Mouse (Mus musculus) CH12.LX (cell line): ENCODE data around the gene Smurf2. TPM values are rescaled to one million over a fixed set of nuclear protein-coding genes. Genes with fewer than 3 reads are reported as not detected.

Experiments used
- DNase-seq: peaks from one replicate; pipeline ENCODE4 v3.0.0-alpha.2; 2013; ENCODE audit errors: extremely low read depth
- H3K27ac ChIP-seq: 2 replicates; pipeline ENCODE4 v1.5.1; 2012; ENCODE audit warnings: low read depth, mild to moderate bottlenecking, control low read depth, moderate library complexity; ENCODE audit not compliant: insufficient read depth
- H3K27me3 ChIP-seq: replicated peaks from 2 replicates; pipeline ENCODE3; 2012; ENCODE audit warnings: inconsistent platforms
- H3K36me3 ChIP-seq, 2 experiments: replicated peaks in 1 of 2; 2 replicates each; pipeline versions ENCODE3 to v1.6.1; 2012; ENCODE audit warnings: inconsistent platforms in 1 of 2, low read length in 1 of 2, mild to moderate bottlenecking in 1 of 2, mixed read lengths in 1 of 2, moderate library complexity in 1 of 2; ENCODE audit not compliant: control insufficient read depth in 1 of 2, insufficient read depth in 1 of 2
- H3K4me1 ChIP-seq, 2 experiments: 2 replicates each; pipeline ENCODE4 v1.6.1; 2012; ENCODE audit warnings: inconsistent platforms in 1 of 2, moderate library complexity in 1 of 2; ENCODE audit not compliant: insufficient read depth in 2 of 2, control insufficient read depth in 1 of 2
- H3K4me2 ChIP-seq: 2 replicates; pipeline ENCODE4 v1.6.1; 2012; ENCODE audit warnings: low read depth, mild to moderate bottlenecking, control low read depth; ENCODE audit not compliant: poor library complexity, insufficient read depth, severe bottlenecking
- H3K4me3 ChIP-seq, 3 experiments: fragments of 150-350 bp in 1 of 3; sonication (generic) in 1 of 3; replicated peaks in 1 of 3; 2 replicates each; pipeline versions ENCODE3 to v1.5.1; 2011 to 2012; ENCODE audit warnings: low read depth in 2 of 3, low read length in 2 of 3, mild to moderate bottlenecking in 2 of 3, moderate library complexity in 2 of 3, control low read depth in 1 of 3, improper control_type of control experiment in 1 of 3, inconsistent platforms in 1 of 3, mixed read lengths in 1 of 3; ENCODE audit not compliant: poor library complexity in 1 of 3
- H3K79me2 ChIP-seq: replicated peaks from 2 replicates; pipeline ENCODE4 v1.6.1; 2012; ENCODE audit warnings: mild to moderate bottlenecking, moderate library complexity; ENCODE audit not compliant: control insufficient read depth, poor library complexity, insufficient read depth, severe bottlenecking; ENCODE audit errors: extremely low read depth
- H3K9ac ChIP-seq: 2 replicates; pipeline ENCODE4 v1.6.1; 2012; ENCODE audit warnings: low read depth, mild to moderate bottlenecking, control low read depth, moderate library complexity; ENCODE audit not compliant: insufficient read depth
- H3K9me3 ChIP-seq: replicated peaks from 2 replicates; pipeline ENCODE3; 2012; ENCODE audit warnings: low read length, inconsistent platforms, mixed read lengths
- ELF1 ChIP-seq: IDR thresholded peaks from 2 replicates; pipeline ENCODE4 v1.6.1; 2014; ENCODE audit warnings: low read depth, mild to moderate bottlenecking, inconsistent platforms, low read length, improper control_type of control experiment
- ETS1 ChIP-seq: conservative IDR thresholded peaks from 2 replicates; pipeline ENCODE4 v1.6.1; 2012; ENCODE audit warnings: low read depth, mild to moderate bottlenecking, inconsistent platforms, low read length, improper control_type of control experiment, moderate library complexity
- MXI1 ChIP-seq: IDR thresholded peaks from 2 replicates; pipeline ENCODE4 v1.6.1; 2011; ENCODE audit warnings: mild to moderate bottlenecking, low read depth, low read length, improper control_type of control experiment
- NELFE ChIP-seq: IDR thresholded peaks from 2 replicates; pipeline ENCODE4 v1.6.1; 2011; ENCODE audit warnings: low read depth, low read length, improper control_type of control experiment
- PAX5 ChIP-seq: IDR thresholded peaks from 2 replicates; pipeline ENCODE4 v1.6.1; 2012; ENCODE audit warnings: low read length, inconsistent platforms, mixed read lengths
- POLR2A ChIP-seq: IDR thresholded peaks from 2 replicates; pipeline ENCODE4 v1.6.1; 2011; ENCODE audit warnings: low read depth, mild to moderate bottlenecking, improper control_type of control experiment, low read length
- RCOR1 ChIP-seq: conservative IDR thresholded peaks from 2 replicates; pipeline ENCODE4 v1.6.1; 2012; ENCODE audit warnings: low read depth, mild to moderate bottlenecking, inconsistent platforms, low read length, improper control_type of control experiment
- SIN3A ChIP-seq: IDR thresholded peaks from 2 replicates; pipeline ENCODE4 v1.6.1; 2012; ENCODE audit warnings: low read length, improper control_type of control experiment, inconsistent platforms
- TBP ChIP-seq: conservative IDR thresholded peaks from 2 replicates; pipeline ENCODE4 v1.6.1; 2011; ENCODE audit warnings: low read depth, low read length, improper control_type of control experiment
- USF1 ChIP-seq: IDR thresholded peaks from 2 replicates; pipeline ENCODE4 v1.6.1; 2014; ENCODE audit warnings: low read depth, mild to moderate bottlenecking, inconsistent platforms, low read length, improper control_type of control experiment
- ZMIZ1 ChIP-seq: IDR thresholded peaks from 2 replicates; pipeline ENCODE4 v1.6.1; 2012; ENCODE audit warnings: low read depth, mild to moderate bottlenecking, inconsistent platforms, low read length, improper control_type of control experiment
- ZNF384 ChIP-seq: IDR thresholded peaks from 2 replicates; pipeline ENCODE4 v1.6.1; 2012; ENCODE audit warnings: low read depth, low read length, improper control_type of control experiment, inconsistent platforms
- dilution Hi-C: fragments of 300-500 bp; cut with MboI; formaldehyde crosslinking; loops from 2 replicates; pipeline ENCODE4 v1.14.3; 2020; ENCODE audit warnings: low sequenced_read_pairs; ENCODE audit not compliant: extremely low pct_unique_long_range_greater_than_20kb, extremely low pct_ligation_motif_present
- in situ Hi-C: fragments of 300-500 bp; cut with MboI; formaldehyde crosslinking; loops from 3 replicates; pipeline ENCODE4 v1.14.3; 2019; ENCODE audit warnings: low sequenced_read_pairs, low pct_ligation_motif_present, low pct_unique_long_range_greater_than_20kb, mixed read lengths
- polyA plus RNA-seq: library from polyadenylated mRNA; unstranded; fragments of >175 nt; gene quantifications from 2 replicates; pipeline ENCODE4 v1.2.1, GENCODE M21; 2012; ENCODE audit warnings: low read depth; ENCODE audit not compliant: insufficient read length
- total RNA-seq, 2 experiments: library from RNA; depleted of rRNA; stranded (reverse); fragments of 300-350 nt in 1 of 2; fragments of >200 nt in 1 of 2; gene quantifications; 2 replicates each; pipeline ENCODE4 v1.2.3; 2012 to 2014

The Smurf2 gene
- total and polyA plus RNA-seq, 3 experiments = 10.8 to 13.2 (median 11.3) TPM

DNA sequence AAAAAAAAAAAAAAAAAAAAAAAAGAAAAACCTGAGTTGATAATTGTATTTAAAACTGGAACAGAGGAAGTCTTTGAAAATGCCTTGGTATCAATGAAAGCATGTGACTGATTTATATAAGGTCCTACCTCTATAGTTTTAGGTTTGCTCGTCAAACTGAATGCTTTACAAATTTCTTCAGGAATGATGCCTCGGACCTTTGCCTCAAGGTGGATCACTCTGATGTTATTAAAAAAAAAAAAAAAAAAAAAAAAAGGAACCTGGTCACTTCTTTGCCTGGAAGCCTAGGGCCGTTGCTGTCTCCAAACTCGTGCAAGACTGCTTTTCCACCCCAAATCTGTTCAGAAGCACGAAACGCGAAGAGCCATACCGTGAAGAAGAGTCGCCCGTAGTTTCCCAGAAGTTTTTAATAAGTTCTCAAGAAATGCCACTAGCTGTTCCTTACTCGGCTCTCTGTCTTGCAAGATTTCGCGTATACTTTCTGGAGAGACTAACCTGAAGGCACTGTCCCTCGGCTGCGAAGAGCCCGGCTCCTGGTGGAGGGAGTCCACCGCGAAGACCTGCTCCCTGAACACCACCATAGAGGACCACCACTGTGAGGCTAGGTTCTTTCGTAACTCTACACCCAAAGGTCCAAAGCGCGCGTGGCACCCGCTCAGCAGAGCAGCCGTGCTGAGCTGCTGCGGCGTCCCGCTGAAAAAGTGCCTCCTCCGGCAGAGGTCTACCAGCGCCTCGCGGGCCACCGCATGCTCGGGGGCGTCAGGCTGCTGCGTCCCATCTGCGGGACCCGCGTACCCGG, 141.7 kb downstream of the Smurf2 start:
- H3K27me3 ChIP-seq = no peaks in the 10 kb centered on the region
- dilution Hi-C loops = no loop called here
- no peak for TF ChIP-seq ZMIZ1
- TF ChIP-seq ZNF384 = peak; percentile 79
- TF ChIP-seq, all 38 proteins: peak for 1
- H3K79me2 ChIP-seq = peaks cover 42% of the 10 kb centered on the region
- in situ Hi-C loops = no loop called here
- peaks cover 52 to 67% of the 10 kb centered on the region in 2 experiments for H3K36me3 ChIP-seq
- peaks cover 4 to 44% of the 10 kb centered on the region in 2 experiments; a peak in 2 of 4 replicates for H3K4me1 ChIP-seq
- no peaks in the 10 kb centered on the region for H3K9me3 ChIP-seq
- H3K4me2 ChIP-seq = peak overlapping the region; percentile 10; the same call in 1 of the 2 replicates
- H3K27ac ChIP-seq = peak overlapping the region; percentile 92
- H3K9ac ChIP-seq = peak overlapping the region; percentile 89
- DNase-seq = no peak
- H3K4me3 ChIP-seq = peak overlapping the region; percentile 74 to 95 (median 76)

GRCm38 (mm10) chr11:106778132-106778531, 142.4 kb downstream of the Smurf2 start:
- Histone ChIP-seq H3K4me2 (peak overlapping the region; percentile 100; the same call in 1 of the 2 replicates), H3K9me3 (no peaks in the 10 kb centered on the region), H3K4me3 (peak overlapping the region in 2 of 3 experiments; percentile 44 to 74), H3K36me3 (peaks cover 53 to 67% of the 10 kb centered on the region in 2 experiments), H3K27me3 (no peaks in the 10 kb centered on the region), H3K4me1 (peaks cover 4 to 38% of the 10 kb centered on the region in 2 experiments; a peak in 2 of 4 replicates), H3K79me2 (peaks cover 36% of the 10 kb centered on the region), H3K9ac (peak overlapping the region; percentile 89), H3K27ac (no peak overlapping the region)
- in situ Hi-C loops = no loop called here
- no peak for DNase-seq
- dilution Hi-C loops = no loop called here
- TF ChIP-seq SIN3A (no peak), USF1 (no peak), ELF1 (no peak), RCOR1 (no peak), NELFE (no peak), PAX5 (no peak), ETS1 (no peak), TBP (no peak), POLR2A (no peak; the same call in 1 of the 2 replicates)

- Histone ChIP-seq H3K36me3 (peaks cover 51 to 67% of the 10 kb centered on the region in 2 experiments), H3K9me3 (no peaks in the 10 kb centered on the region), H3K9ac (peak overlapping the region; percentile 89), H3K4me2 (peak overlapping the region; percentile 100), H3K79me2 (peaks cover 28% of the 10 kb centered on the region), H3K27ac (no peak overlapping the region), H3K4me1 (peaks cover 4 to 30% of the 10 kb centered on the region in 2 experiments; a peak in 2 of 4 replicates)
- dilution Hi-C loops = no loop called here
- in situ Hi-C loops = no loop called here
- DNase-seq = no peak
- TF ChIP-seq ETS1 = no peak
- TF ChIP-seq MXI1 = 0 out of 2 replicates have a peak, but pooled peaks have one; percentile 24
- TF ChIP-seq, all 38 proteins: peak for 1
- Histone ChIP-seq H3K27me3 (no peaks in the 10 kb centered on the region), H3K4me3 (peak overlapping the region; percentile 42 to 74 (median 44))
Measured at GRCm38 (mm10) chr11:106777395-106777794, 143.1 kb downstream of the Smurf2 start.
